Mouse (Mus musculus) skeletal muscle tissue, adult 2 months (tissue): ENCODE results near the gene Grip2.

Experiments used
- DNase-seq: peaks from one replicate; pipeline ENCODE4 v3.0.0-alpha.2; 2012; ENCODE audit warnings: low read depth, low spot score

The Grip2 gene

GRCm38 (mm10) chr6:91827016-91827570 lies at the start of gene Grip2:
Grip2 (minus strand) TSS chr6:91827250.
- no peak for DNase-seq

GRCm38 (mm10) chr6:91872781-91873180 lies 45.7 kb upstream of the Grip2 start:
- DNase-seq, result no peak

GRCm38 (mm10) chr6:91868091-91868490 lies 41.0 kb upstream of the Grip2 start:
- DNase-seq, result no peak

DNA sequence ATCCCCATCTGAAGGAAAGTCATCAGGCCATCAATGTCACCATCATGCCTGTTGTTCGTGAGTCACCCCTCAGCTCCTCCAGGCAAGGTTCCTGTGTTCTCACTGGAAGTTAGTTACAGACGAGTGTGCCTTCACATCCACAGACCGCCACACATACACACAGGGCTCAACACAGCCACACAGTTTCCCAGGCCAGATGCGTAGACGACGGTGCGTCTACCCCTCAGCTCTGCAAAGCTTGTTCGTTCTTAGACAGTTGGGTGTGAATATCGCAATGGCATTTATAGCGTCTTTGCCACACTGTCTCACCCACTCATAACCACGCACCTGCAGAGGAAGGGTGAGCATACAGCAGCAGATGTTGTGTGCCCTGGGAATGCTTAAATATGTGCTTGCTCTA lies 38.6 kb upstream of the Grip2 start:
- no peak for DNase-seq

DNA sequence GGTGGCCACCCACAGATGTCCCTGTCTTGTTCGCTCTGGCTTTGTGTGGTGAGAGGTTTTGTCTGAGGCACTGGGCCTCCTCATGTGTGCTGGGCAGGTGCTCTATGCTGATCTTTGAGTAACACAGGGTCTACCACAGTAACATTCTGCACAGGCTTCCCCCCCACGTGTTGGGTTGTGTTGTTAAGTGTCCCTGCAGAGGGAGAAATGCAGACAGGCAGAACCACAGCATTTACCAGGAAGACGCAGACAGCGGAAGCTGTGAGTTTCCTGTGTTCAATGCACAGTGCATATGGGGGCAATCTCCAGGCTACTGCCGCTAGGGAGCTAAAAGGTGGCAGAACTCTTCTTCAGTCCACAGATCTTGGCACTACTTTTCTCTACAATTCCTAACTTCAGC lies 37.5 kb upstream of the Grip2 start:
- DNase-seq, result no peak

DNA sequence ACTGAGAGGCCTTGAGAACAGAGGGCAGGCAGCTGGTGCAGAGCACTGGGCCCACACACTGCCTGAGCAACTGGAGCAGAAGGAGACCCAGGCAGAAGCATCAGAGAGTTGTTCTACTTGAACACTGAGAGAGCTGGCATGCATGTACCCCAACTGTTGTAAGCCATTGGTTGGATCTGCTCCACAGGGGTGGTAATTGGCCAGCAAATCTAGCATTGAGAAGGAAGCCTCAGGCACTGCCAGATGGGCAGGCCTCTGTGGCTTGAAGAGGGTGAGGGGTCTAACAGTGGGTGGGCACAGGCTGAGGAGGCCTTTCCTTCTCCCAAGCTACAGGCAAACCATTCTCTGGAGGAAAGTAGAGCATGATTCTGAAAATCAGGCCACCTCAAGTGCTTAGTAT lies 35.8 kb upstream of the Grip2 start:
- no peak for DNase-seq

DNA sequence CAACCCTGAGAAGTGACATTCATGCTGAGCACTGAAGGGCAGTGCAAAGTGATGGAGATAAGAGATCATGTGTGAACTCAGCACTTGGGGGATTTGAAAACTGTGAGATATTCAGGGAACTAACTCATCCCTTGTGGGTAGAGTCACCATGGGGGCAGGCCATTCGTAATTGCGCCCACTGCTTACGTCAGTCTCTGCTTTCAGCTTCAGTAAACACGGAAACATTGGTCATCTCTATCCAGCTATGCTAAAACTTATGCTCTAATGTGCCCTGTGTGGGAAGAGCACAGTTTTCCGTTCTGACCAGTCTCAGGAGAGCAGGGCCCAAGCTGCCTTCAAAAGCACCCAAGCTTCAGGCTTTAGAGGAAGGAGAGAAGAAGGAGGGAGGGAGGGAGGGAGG lies 31.3 kb upstream of the Grip2 start:
- DNase-seq, result no peak

DNA sequence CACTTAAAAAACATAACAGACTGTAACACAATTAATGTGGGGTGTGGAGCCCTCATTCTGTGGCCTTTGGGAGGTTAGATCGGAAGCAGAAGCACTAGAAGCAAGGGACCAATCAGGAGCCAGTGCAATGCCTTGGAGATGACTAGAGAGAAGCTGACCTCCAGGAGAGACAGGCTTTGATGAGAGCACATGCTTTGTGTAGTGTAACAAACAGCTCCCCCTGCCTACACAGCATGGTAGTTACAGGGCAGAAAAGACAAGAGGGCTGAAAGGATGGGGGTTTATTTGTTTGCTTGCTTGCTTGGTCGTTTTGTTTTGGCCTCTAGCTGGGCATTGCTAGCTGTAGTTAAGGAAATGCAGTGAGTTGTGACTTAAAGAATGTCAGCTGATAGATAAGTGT lies 25.5 kb upstream of the Grip2 start:
- DNase-seq, result peak; percentile 41

DNA sequence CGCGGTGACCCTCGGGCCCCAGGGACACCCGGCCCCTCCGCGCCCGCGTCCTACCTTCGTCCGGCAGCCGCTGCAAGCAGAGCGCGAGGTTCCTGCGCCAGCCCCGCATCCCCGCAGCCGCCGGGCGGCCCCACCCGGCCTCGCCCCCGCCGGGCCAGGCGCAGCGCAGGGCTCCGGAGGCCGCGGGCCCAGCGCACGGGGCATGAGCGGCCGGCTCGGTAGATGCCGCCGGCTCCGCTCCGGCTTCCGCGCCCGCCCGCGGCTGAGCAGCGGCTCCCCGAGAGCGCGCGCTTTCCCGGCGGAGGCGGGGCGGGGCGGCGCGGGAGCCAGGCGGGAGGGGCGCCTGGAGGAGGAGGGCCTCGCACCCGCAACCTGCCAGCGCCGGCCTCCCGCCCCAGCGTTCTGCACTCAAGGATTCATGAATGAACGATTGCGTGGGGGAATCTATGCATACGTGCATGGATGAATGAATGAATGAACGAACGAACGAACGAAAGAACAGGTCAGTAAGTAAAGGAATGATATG lies 16.6 kb upstream of the Grip2 start:
- no peak for DNase-seq

GRCm38 (mm10) chr6:91842897-91843627 lies 16.0 kb upstream of the Grip2 start:
- no peak for DNase-seq

DNA sequence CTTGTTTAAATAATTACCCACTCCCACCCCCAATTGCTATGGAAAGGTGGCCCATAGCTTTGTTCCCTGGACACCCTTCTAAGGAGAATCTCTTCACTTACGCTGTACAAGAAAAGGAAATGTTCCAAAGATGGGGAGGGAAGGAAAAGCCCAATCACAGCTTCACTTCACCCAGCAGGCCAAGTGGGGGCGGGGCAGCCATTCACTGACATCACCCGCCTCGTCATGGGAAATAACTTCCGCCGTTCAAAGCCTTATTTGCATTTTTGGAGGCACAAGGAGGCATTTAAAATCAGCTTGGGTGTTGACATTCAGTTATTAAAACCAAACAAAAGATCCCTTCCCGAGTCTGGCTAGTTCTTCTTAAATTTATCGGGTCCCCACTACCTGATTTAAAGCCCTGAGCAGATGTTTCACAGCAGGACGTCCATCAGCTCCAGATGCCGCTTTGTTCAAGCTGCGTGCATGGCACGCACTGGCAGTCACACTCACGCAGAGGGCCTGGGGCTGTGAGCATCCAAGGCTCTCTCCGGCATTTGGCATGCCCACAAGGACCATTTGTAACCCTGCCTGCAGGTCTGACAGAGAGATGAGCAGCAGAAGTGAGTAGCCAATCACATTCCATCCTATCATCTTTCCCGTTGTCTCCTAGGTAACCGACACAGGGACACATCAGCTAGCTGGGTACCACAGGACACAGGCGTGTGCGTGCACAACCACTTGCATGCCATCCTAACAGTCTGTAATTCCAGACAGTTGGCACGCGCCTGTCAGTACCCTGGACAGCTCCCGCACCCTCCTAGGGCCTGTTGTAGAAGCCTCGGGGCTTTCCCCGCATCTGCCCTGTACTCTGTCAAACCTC lies 12.2 kb upstream of the Grip2 start:
- peak; percentile 26 for DNase-seq

DNA sequence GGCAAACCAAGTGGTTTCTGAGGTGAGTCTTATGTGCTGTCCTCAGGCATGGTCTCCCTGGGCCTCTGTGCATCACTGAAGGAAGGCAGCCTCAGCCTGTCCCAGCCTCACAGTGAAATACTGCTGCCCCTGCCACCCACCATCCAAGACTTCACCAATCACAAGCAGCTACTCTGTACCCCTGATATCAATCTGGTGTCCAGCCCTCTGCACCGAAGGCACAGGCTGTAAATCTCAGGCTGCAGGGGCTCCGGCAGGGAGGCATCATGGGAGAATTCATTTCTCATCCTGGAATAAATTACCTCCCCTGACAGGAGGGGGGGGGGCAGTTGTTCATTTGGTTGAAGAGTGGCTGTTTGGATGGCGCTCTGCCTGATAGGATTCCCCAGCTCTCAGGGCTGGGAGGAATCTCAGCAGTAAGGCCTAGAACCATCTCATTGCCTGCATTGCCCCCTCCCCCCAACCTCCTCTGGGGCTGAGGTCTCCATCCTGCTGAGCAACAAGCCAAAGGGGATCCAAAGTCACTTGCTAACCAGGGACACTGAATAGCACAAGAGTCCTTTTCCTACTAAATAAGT lies 5.9 kb upstream of the Grip2 start:
- no peak for DNase-seq

DNA sequence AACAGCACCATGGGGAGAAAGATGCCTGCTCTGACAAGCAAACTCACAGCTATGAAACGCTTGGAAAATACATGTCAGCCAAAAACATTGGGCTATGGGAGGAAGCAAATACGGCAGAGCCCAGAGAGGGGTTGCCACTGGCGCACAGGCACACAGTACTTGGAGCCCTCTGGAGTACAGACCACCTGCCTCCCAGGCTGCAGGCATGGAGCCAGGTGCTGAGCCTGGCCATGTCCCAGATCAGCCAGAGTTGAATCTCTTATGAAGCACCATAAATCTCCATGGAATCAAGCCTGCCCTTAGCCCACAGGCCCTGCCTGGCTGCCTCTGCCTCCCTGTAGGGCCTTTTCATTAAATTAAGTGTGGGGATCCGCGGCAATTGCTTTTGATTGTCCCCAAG lies 876 bp upstream of the Grip2 start:
- no peak for DNase-seq

- DNase-seq, result no peak
These were observed 8.8 kb downstream of the Grip2 start for GRCm38 (mm10) chr6:91818271-91818670.

- no peak for DNase-seq
These were observed 11.1 kb downstream of the Grip2 start for GRCm38 (mm10) chr6:91815976-91816375.

- DNase-seq, result no peak
These were observed 13.4 kb downstream of the Grip2 start for GRCm38 (mm10) chr6:91813611-91814010.

GRCm38 (mm10) chr6:91810007-91810406 lies 17.0 kb downstream of the Grip2 start:
- DNase-seq, result no peak

DNA sequence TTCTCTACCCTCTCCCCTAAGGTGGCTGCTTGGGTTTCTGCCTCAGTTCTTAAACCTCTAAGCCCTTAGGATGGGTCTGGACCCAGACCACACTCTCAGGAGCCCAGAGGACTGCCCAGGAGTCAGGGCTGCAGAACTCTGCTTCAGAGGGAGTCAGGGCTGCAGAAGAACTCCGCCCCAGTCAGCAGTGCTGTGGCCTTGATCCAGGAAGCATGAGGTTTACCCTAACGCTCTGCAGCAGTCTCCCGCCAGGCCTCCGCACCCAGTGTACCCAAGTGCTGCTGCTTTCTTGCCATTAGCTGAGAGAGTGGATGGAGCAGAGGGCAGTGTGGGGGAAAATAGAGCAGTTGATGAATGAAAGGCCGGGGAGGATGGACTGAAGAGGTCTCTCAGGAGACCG lies 19.0 kb downstream of the Grip2 start:
- DNase-seq, result no peak

DNA sequence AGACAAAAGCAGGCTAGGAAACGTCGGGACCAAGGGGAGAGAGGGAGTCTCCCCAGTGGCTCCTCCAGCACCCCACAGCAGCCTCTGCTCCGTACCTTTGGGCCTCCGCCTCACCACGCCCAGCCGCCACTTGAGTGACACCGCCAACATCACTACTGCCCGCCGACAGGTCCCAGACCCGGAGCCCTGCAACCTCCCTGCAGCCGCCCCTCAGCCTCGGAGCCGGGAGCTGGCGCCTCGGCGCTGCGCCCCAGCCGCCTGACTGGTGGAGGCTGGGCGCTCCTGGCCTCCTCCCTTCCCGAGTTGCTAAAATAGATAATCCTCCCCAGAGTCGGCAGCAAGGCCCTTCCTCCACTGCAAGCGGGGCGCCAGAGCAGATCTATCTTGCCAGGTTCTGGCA lies 19.9 kb downstream of the Grip2 start:
- no peak for DNase-seq

DNA sequence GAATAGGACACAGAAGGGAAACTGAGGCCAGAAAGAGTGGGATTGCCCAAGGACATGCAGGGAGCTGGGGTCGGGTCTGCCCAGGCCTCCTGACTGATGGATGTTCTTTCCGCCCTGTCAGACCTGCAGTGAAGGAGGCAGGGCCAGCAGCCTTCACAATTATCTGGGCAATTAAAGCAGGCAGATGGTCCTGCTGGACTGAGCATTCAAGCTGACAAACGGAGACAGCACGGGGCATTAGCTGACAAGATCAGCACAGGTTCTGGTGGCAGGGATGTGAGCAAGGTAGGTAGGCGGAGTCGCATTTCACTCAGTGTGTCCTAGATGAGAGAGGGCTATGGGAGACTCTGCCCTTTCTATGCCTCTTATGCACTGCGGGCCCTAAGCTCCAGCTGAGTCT lies 22.9 kb downstream of the Grip2 start:
- no peak for DNase-seq

DNA sequence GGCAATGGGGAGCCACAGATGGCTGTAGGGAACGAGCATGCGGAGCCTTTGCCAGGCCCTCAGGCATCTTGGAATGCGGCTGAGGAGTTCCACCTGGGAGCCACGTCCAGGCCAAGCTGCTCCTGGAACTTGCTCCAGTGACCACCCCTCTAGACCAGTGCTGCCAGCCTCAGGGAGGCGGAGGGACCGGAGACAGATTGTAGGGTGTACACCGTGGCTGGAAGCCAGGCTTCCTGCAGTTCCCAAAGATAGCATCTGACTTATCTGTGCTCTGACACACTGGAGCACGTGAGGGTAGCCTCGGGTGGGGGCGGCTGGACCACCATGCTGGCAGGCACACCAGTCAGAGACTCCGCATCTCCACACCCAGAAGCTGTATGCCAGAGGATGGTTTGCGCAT lies 28.6 kb downstream of the Grip2 start:
- DNase-seq, result no peak

GRCm38 (mm10) chr6:91796736-91797135 lies 30.3 kb downstream of the Grip2 start:
- no peak for DNase-seq
